Mouse (Mus musculus) C2C12 (cell line): ENCODE measurements around the gene Zc3h18. TPM values are rescaled to one million over a fixed set of nuclear protein-coding genes. Genes with fewer than 3 reads are reported as not detected.
A peak's percentile ranks its signal among the peaks of the same experiment; 100 is the strongest.

Source experiments
- H3K27me3 ChIP-seq: one replicate; pipeline ENCODE4 v1.6.1; 2011; ENCODE audit not compliant: control insufficient read depth, insufficient read depth, insufficient read length
- H3K36me3 ChIP-seq: one replicate; pipeline ENCODE4 v1.6.1; 2011; ENCODE audit not compliant: control insufficient read depth, insufficient read depth
- H3K4me3 ChIP-seq: one replicate; pipeline ENCODE4 v1.5.1; 2011; ENCODE audit warnings: mild to moderate bottlenecking, control low read depth; ENCODE audit not compliant: poor library complexity, insufficient read depth, severe bottlenecking
- H3K79me2 ChIP-seq: one replicate; pipeline ENCODE4 v1.6.1; 2011; ENCODE audit not compliant: control insufficient read depth, insufficient read depth
- H3K79me3 ChIP-seq: one replicate; pipeline ENCODE4 v1.6.1; 2011; ENCODE audit warnings: low read depth, control low read depth
- H3ac ChIP-seq: one replicate; pipeline ENCODE3; 2011; ENCODE audit warnings: low read depth; ENCODE audit not compliant: control insufficient read depth, insufficient read length
- CEBPB ChIP-seq: IDR thresholded peaks from one replicate; pipeline ENCODE4 v1.6.1; 2011; ENCODE audit warnings: low read depth, mild to moderate bottlenecking, control low read depth, moderate library complexity
- CTCF ChIP-seq: IDR thresholded peaks from one replicate; pipeline ENCODE4 v1.5.1; 2011; ENCODE audit not compliant: control insufficient read depth, insufficient read depth, insufficient read length
- FOSL1 ChIP-seq: IDR thresholded peaks from one replicate; pipeline ENCODE4 v1.8.0; 2011; ENCODE audit warnings: mild to moderate bottlenecking, low read length; ENCODE audit not compliant: poor library complexity, insufficient read depth, severe bottlenecking
- MAX ChIP-seq: IDR thresholded peaks from one replicate; pipeline ENCODE4 v1.6.1; 2011; ENCODE audit warnings: mild to moderate bottlenecking, control low read depth
- MYOD1 ChIP-seq: IDR thresholded peaks from one replicate; pipeline ENCODE4 v1.6.1; 2011; ENCODE audit warnings: low read depth; ENCODE audit not compliant: control insufficient read depth, insufficient read length
- MYOG ChIP-seq: IDR thresholded peaks from one replicate; pipeline ENCODE4 v1.6.1; 2011; ENCODE audit not compliant: control insufficient read depth, insufficient read length; ENCODE audit errors: extremely low read depth
- USF1 ChIP-seq: IDR thresholded peaks from one replicate; pipeline ENCODE4 v1.6.1; 2011; ENCODE audit warnings: low read depth, mild to moderate bottlenecking, control low read depth, moderate library complexity
- polyA plus RNA-seq: library from polyadenylated mRNA; unstranded; fragments of >200 nt; fragmentation: generic; extraction: Trizol; gene quantifications from one replicate; pipeline ENCODE4 v1.2.1, GENCODE M21; 2012; ENCODE audit warnings: missing spikeins

Gene Zc3h18
- polyA plus RNA-seq, 1 experiment = 43.5 TPM

DNA sequence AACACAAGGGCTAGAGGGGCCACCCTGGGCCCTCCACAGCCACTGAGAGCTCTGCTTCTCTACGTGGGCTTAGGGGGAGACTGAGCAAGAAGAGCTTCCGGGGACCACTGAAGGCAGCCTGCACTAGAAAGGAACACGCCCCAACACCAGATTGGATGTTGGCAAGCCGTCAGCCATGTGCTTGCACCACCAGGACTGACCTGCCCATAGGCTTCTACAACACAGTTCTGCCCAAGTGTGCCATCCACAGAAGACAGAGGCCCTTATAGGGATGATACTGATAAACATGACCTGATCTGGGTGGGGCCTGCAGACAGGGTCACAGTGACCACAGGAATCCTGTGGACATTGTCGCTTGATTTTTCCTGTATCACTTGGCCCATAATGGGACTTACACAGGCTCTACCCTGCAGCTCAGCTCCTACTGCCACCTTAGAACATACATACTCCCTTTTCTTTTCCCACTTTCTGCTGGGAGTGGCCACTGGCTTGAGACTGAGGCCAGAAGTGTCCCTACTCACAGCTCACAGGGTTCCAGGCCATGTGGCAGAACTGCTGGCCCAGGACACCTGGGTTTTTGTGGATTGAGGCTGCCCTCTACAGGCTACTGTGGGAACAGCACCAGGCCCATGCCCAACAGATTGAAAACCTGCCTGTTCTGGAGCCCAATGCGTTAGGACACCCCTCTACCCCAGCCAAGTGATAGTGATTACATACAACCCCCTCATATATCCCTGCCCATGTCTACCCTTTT is 43.5 kb upstream of the Zc3h18 start:
- Histone ChIP-seq H3K79me2 (no peaks in the 10 kb centered on the region), H3K79me3 (no peaks in the 10 kb centered on the region), H3ac (no peak overlapping the region), H3K27me3 (no peaks in the 10 kb centered on the region), H3K36me3 (no peaks in the 10 kb centered on the region), H3K4me3 (no peak overlapping the region)
- no peak for TF ChIP-seq MYOD1
- TF ChIP-seq CEBPB = no peak
- no peak for TF ChIP-seq MYOG
- TF ChIP-seq FOSL1 = no peak
- peak; percentile 87 for TF ChIP-seq MAX
- TF ChIP-seq CTCF = peak; percentile 90
- TF ChIP-seq USF1 = no peak

GRCm38 (mm10) chr8:122333531-122333930 is 42.9 kb upstream of the Zc3h18 start:
- Histone ChIP-seq H3ac (no peak overlapping the region), H3K36me3 (no peaks in the 10 kb centered on the region), H3K79me2 (no peaks in the 10 kb centered on the region), H3K79me3 (no peaks in the 10 kb centered on the region), H3K27me3 (no peaks in the 10 kb centered on the region), H3K4me3 (no peak overlapping the region)
- no peak for TF ChIP-seq MYOG
- no peak for TF ChIP-seq MAX
- TF ChIP-seq USF1 = no peak
- TF ChIP-seq CTCF = no peak
- no peak for TF ChIP-seq CEBPB
- TF ChIP-seq MYOD1 = no peak
- no peak for TF ChIP-seq FOSL1

DNA sequence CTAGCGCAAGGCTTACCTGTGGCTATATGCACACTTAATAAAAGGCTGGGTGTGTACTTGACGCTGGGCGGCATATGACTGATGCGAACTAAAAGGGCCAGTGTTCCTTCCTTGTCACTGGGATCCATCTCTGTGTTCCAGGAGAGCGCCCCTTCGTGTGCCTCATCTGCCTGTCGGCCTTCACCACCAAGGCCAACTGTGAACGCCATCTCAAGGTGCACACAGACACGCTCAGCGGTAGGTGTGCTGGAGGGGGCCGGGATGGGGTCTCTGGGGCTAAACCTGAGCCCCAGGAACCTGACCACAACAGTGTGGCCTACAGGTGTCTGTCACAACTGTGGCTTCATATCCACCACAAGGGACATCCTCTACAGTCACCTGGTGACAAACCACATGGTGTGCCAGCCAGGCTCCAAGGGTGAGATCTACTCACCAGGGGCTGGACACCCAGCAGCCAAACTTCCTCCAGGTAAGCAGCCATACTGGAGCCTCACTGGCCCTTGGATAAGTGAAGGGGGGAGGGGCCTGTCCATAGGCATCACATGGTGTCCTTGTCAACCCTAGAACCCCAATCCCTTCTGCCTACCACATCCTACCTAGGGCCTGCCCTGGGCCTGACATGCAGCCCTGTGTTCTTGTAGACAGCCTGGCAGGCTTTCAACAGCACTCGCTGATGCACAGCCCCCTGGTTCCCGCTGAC is 41.5 kb upstream of the Zc3h18 start:
- H3K79me2 ChIP-seq = no peaks in the 10 kb centered on the region
- TF ChIP-seq FOSL1 = no peak
- TF ChIP-seq CEBPB = no peak
- no peak for TF ChIP-seq CTCF
- TF ChIP-seq USF1 = no peak
- TF ChIP-seq MAX = no peak
- no peak for TF ChIP-seq MYOD1
- no peak for TF ChIP-seq MYOG
- no peak overlapping the region for H3K4me3 ChIP-seq
- H3ac ChIP-seq = no peak overlapping the region
- H3K36me3 ChIP-seq = no peaks in the 10 kb centered on the region
- no peaks in the 10 kb centered on the region for H3K27me3 ChIP-seq
- H3K79me3 ChIP-seq = no peaks in the 10 kb centered on the region

DNA sequence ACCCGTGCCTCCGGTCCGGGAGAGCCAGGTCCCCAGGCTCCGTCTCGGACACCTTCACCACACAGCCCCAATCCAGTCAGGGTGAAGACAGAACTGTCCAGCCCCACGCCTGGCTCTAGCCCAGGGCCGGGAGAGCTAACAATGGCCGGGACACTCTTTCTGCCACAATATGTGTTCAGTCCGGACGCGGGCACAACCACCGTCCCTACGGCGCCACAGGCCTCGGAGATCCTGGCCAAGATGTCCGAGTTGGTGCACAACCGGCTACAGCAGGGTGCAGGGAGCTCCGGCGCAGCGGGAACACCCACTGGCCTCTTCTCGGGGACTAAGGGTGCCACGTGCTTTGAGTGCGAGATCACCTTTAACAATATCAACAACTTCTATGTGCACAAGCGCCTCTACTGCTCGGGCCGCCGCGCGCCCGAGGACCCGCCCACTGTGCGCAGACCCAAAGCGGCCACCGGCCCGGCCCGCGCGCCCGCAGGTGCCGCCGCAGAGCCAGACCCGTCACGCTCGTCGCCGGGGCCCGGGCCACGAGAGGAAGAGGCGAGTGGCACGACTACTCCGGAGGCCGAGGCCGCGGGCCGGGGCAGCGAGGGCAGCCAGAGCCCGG is 40.7 kb upstream of the Zc3h18 start:
- no peaks in the 10 kb centered on the region for H3K79me2 ChIP-seq
- H3ac ChIP-seq = no peak overlapping the region
- no peak overlapping the region for H3K4me3 ChIP-seq
- no peaks in the 10 kb centered on the region for H3K79me3 ChIP-seq
- H3K27me3 ChIP-seq = no peaks in the 10 kb centered on the region
- no peaks in the 10 kb centered on the region for H3K36me3 ChIP-seq
- TF ChIP-seq CTCF (no peak), USF1 (no peak), MAX (no peak), FOSL1 (no peak), MYOD1 (no peak), CEBPB (no peak), MYOG (no peak)

- Histone ChIP-seq H3K79me3 (no peaks in the 10 kb centered on the region), H3K4me3 (no peak overlapping the region), H3ac (no peak overlapping the region), H3K27me3 (no peaks in the 10 kb centered on the region), H3K79me2 (no peaks in the 10 kb centered on the region), H3K36me3 (no peaks in the 10 kb centered on the region)
- TF ChIP-seq MYOD1 (no peak), CTCF (no peak), CEBPB (no peak), MAX (no peak), FOSL1 (no peak), MYOG (no peak), USF1 (no peak)
Observed at GRCm38 (mm10) chr8:122336251-122336910, 40.0 kb upstream of the Zc3h18 start.
